Mouse (Mus musculus): ENCODE measurements around the gene Cfap46. TPM values are rescaled to one million over a fixed set of nuclear protein-coding genes. Genes with fewer than 3 reads are reported as not detected.
A peak's percentile ranks its signal among the peaks of the same experiment; 100 is the strongest.

Gene Cfap46
- total and polyA plus RNA-seq, 2 experiments from 2014 or later = 3.1 to 4.5 TPM

DNA sequence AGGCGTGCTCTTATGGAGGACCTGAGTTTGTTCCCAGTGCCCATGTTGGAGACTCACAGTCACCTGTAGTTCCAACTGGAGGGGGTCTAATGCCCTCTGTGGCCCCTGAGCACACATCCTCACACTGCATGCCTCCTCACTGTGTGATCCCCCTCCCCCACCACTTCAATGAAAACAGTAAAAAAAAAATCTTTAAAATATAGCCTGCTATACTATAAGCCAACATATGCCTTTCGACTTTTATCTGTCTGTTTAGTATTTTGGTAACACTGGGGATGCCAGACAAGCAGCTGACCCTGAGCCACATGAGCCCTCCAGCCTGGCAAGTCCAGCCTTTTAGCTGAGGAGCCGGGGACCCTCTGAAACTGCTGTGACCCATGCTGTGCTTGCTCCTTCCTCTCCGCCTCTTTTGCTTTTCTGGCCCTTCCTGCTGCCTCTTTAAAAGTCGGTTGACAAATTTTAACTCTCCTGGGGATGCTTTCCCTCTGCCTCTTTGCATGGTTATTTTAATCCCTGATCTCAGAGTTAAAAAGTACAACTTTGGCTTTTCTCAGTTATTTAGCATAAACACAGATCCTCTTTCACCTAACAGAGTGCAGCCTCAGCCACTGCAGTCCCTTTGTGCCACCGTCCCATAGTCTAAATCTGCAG is 18.2 kb upstream of the Cfap46 start:
- Histone ChIP-seq H3K27ac (ENCODE audit: low read depth, low read length) (no peak overlapping the region), H3K9ac (no peak overlapping the region), H3K36me3 (ENCODE audit: insufficient read depth) (no peaks in the 10 kb centered on the region), H3K27me3 (ENCODE audit: insufficient read depth, low read length) (no peaks in the 10 kb centered on the region), H3K4me1 (ENCODE audit: insufficient read depth) (0 out of 2 replicates have a peak, but pooled peaks cover 3% of the 10 kb centered on the region), H3K4me3 (ENCODE audit: low read depth, low read length) (no peak overlapping the region), H3K4me2 (ENCODE audit: low read depth) (no peak overlapping the region), H3K9me3 (ENCODE audit: low read length) (no peaks in the 10 kb centered on the region)
- DNase-seq = no peak
- no peak for ATAC-seq
- no peak for TF ChIP-seq CTCF (IDR thresholded peaks at IDR 0.05; ENCODE audit: low read depth)
- 32% methylated on average over 6 of the region's 6 CpGs for WGBS

DNA sequence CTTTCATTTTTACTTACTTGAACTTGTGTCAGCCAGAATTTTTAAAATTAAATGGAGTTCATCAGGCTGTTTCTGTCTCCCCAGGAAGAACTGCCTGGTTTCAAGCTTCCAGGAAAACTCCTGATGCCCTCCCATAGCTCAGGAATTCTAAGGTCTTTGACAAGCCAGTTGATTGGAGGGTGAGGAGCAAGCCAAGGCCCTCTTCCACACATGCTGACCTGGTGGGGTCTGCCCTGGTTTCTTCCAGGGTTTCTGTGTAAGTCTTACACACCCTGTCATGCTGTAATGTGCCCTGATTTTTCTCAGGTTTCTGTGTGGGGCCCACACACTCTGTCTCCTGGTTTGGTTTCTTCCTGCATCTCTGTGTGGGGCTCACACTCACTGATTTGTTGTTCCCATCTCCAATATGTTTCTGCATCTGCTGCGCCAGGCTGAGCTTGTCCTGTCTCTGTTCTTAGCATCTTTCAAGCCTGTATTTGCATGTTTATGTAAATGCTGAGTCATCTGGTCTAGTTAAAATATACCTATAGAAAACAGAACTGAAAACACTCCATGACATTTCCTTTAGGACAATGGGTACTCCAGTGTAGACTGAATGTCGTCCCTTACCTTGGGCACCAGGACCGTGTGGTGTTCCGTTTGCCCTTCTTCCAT is 9.2 kb upstream of the Cfap46 start:
- no peaks in the 10 kb centered on the region for H3K4me1 ChIP-seq (ENCODE audit: insufficient read depth)
- no peak for TF ChIP-seq CTCF (IDR thresholded peaks at IDR 0.05; ENCODE audit: low read depth)

DNA sequence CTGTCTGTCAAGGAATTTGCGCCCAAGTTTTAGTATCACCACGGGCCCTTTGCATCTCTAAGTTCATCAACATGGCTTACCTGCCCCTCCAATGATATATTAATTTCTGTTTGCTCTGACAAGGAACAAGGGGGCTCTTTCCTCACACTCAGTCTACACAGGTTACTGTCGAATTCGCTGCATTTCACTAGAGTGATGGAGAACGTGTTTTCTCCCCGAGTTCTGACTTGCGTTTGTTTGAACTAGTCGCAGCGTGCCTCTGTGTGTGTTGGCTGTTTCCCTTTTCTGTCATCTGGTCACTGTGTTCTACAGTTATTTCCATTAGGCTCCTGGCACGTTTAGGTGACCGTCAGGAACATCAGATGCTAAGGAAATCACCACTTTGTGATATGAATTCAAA is 8.6 kb upstream of the Cfap46 start:
- no peak for TF ChIP-seq CTCF (IDR thresholded peaks at IDR 0.05; ENCODE audit: low read depth)
- ATAC-seq (no peak), DNase-seq (no peak)
- no peaks in the 10 kb centered on the region for H3K36me3 ChIP-seq (ENCODE audit: insufficient read depth)
- H3K9ac ChIP-seq = no peak overlapping the region
- no peak overlapping the region for H3K4me2 ChIP-seq (ENCODE audit: low read depth)
- H3K27ac ChIP-seq (ENCODE audit: low read depth, low read length) = no peak overlapping the region
- H3K9me3 ChIP-seq (ENCODE audit: low read length) = no peaks in the 10 kb centered on the region
- no peaks in the 10 kb centered on the region for H3K27me3 ChIP-seq (ENCODE audit: insufficient read depth, low read length)
- WGBS = 87% methylated on average over 11 of the region's 11 CpGs
- H3K4me3 ChIP-seq (ENCODE audit: low read depth, low read length) = no peak overlapping the region
- H3K4me1 ChIP-seq (ENCODE audit: insufficient read depth) = no peaks in the 10 kb centered on the region

More for the DNA sequence above, 9.2 kb upstream of the Cfap46 start:
- DNase-seq = peak; percentile 59
- no peak overlapping the region for H3K4me3 ChIP-seq (ENCODE audit: low read depth, low read length)
- WGBS = 86% methylated on average over 4 of the region's 4 CpGs
- no peak overlapping the region for H3K27ac ChIP-seq (ENCODE audit: low read depth, low read length)
- H3K9me3 ChIP-seq (ENCODE audit: low read length) = no peaks in the 10 kb centered on the region
- H3K27me3 ChIP-seq (ENCODE audit: insufficient read depth, low read length) = no peaks in the 10 kb centered on the region
- no peak overlapping the region for H3K9ac ChIP-seq
- H3K4me2 ChIP-seq (ENCODE audit: low read depth) = no peak overlapping the region
- H3K36me3 ChIP-seq (ENCODE audit: insufficient read depth) = no peaks in the 10 kb centered on the region
- no peak for ATAC-seq

DNA sequence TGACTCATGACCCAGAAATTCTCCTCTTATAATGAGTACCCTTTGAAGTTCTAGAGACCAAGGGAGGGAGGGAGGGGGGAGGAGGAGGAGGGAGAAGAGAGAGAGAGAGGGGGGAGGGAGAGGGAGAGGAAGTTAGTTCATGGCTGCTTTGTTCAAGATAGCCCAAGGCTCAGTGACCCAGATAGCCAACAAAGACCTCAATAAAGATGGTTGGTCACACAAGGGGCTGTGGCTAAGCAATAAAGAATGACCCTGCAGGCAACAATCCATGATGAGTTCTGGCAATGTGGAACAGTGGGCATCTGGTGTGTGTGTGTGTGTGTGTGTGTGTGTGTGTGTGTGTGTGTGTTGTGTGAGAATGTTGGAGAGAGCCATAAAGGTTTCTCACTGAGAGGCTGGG is 1.7 kb upstream of the Cfap46 start:
- no peak overlapping the region for H3K9ac ChIP-seq
- no peaks in the 10 kb centered on the region for H3K27me3 ChIP-seq (ENCODE audit: insufficient read depth, low read length)
- no peak overlapping the region for H3K4me3 ChIP-seq (ENCODE audit: low read depth, low read length)
- no peak overlapping the region for H3K27ac ChIP-seq (ENCODE audit: low read depth, low read length)
- ATAC-seq (no peak), DNase-seq (no peak)
- no peaks in the 10 kb centered on the region for H3K36me3 ChIP-seq (ENCODE audit: insufficient read depth)
- 0 out of 2 replicates have a peak, but pooled peaks cover 3% of the 10 kb centered on the region for H3K4me1 ChIP-seq (ENCODE audit: insufficient read depth)
- no peak overlapping the region for H3K4me2 ChIP-seq (ENCODE audit: low read depth)
- H3K9me3 ChIP-seq (ENCODE audit: low read length) = no peaks in the 10 kb centered on the region
- TF ChIP-seq CTCF (IDR thresholded peaks at IDR 0.05; ENCODE audit: low read depth) = no peak

DNA sequence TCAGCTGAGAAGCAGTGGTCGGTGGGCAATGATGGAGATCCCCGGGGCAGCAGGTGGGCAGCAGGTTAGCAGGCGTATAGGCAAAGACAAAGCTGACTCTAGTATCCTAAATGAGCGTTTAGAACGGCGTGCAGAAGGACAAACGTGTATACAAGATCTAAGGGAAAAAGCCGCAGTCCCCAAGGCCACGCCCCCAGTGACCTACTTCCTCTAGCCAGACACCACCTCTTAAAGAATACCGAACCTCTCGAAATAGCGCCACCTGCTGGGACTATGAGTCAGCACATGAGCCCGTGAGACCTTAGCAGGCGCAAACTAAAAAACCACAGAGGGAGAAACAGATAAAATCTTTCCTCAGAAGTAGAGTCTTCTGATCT is 924 bp upstream of the Cfap46 start:
- H3K9me3 ChIP-seq (ENCODE audit: low read length) = no peaks in the 10 kb centered on the region
- peak; percentile 92 for TF ChIP-seq CTCF (IDR thresholded peaks at IDR 0.05; ENCODE audit: low read depth)
- ATAC-seq = peak; percentile 93
- 0 out of 2 replicates have a peak, but pooled peaks cover 3% of the 10 kb centered on the region for H3K4me1 ChIP-seq (ENCODE audit: insufficient read depth)
- under 1% methylated on average over 14 of the region's 14 CpGs for WGBS
- peak overlapping the region; percentile 56 for H3K9ac ChIP-seq
- H3K27me3 ChIP-seq (ENCODE audit: insufficient read depth, low read length) = no peaks in the 10 kb centered on the region
- peak overlapping the region; percentile 60 for H3K27ac ChIP-seq (ENCODE audit: low read depth, low read length)
- DNase-seq = peak; percentile 94
- no peaks in the 10 kb centered on the region for H3K36me3 ChIP-seq (ENCODE audit: insufficient read depth)
- H3K4me3 ChIP-seq (ENCODE audit: low read depth, low read length) = peak overlapping the region; percentile 53
- H3K4me2 ChIP-seq (ENCODE audit: low read depth) = peak overlapping the region; percentile 64

DNA sequence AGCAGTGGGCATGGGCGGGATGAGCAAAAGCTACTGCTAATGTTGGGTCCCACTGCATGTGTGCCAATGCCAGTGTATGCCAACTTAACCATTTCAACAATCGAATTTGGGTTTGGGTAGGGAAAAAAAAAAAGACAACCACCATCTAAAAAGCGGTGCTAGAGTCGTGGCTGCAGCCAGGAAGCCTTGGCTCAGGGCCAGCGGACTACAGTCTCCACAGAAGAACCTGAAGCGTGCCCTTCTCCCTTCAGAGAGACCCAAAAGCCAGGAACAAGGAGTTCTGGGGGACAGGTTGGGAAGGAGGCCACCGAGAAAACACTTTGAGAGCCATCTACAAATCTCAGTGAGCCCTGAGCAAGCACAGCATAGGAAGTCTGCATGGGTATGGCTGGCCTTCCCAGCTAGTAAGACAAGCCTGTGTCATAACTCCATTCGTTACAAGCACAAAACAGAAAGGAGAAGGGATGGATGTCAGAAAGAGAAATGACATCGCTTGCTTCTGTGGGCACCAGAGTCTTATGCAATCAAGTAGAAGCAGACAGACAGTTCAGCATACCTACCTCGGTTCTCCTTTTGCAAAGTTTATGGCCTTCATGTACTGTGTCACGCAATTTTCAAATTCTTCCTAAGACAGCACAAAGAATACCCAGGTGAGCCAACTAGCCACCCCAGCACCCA is 1.6 kb downstream of the Cfap46 start:
- TF ChIP-seq CTCF (IDR thresholded peaks at IDR 0.05; ENCODE audit: low read depth) = no peak
- Histone ChIP-seq H3K9me3 (ENCODE audit: low read length) (no peaks in the 10 kb centered on the region), H3K36me3 (ENCODE audit: insufficient read depth) (no peaks in the 10 kb centered on the region), H3K4me3 (ENCODE audit: low read depth, low read length) (no peak overlapping the region), H3K4me2 (ENCODE audit: low read depth) (no peak overlapping the region), H3K9ac (no peak overlapping the region), H3K27ac (ENCODE audit: low read depth, low read length) (no peak overlapping the region), H3K27me3 (ENCODE audit: insufficient read depth, low read length) (no peaks in the 10 kb centered on the region), H3K4me1 (ENCODE audit: insufficient read depth) (0 out of 2 replicates have a peak, but pooled peaks cover 3% of the 10 kb centered on the region)
- ATAC-seq (no peak), DNase-seq (no peak)
- WGBS = 72% methylated on average over 11 of the region's 11 CpGs

DNA sequence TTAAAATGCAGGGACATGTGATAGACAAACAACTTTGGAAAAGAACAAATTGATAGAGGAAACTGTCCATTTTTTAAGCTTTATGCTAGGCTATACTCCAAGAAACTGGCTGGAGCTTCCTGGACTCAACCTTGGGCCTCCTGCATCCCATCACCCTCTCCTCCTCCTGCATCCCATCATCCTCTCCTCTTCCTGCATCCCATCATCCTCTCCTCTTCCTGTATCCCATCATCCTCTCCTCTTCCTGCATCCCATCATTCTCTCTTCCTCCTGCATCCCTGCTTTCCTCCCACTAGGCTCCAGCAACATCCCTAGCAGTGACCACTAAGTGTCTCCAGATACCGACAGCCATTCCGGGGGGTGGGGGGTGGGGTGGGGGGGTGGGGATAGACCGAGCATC is 7.2 kb downstream of the Cfap46 start:
- 88% methylated on average over 3 of the region's 3 CpGs for WGBS
- ATAC-seq = no peak
- H3K4me2 ChIP-seq (ENCODE audit: low read depth) = no peak overlapping the region

More for the DNA sequence above, 7.2 kb downstream of the Cfap46 start:
- Histone ChIP-seq H3K27me3 (ENCODE audit: insufficient read depth, low read length) (no peaks in the 10 kb centered on the region; the same call in 1 of the 2 replicates), H3K27ac (ENCODE audit: low read depth, low read length) (no peak overlapping the region), H3K9ac (no peak overlapping the region), H3K9me3 (ENCODE audit: low read length) (no peaks in the 10 kb centered on the region), H3K4me1 (ENCODE audit: insufficient read depth) (no peaks in the 10 kb centered on the region), H3K4me3 (ENCODE audit: low read depth, low read length) (no peak overlapping the region), H3K36me3 (ENCODE audit: insufficient read depth) (no peaks in the 10 kb centered on the region)
- TF ChIP-seq CTCF (IDR thresholded peaks at IDR 0.05; ENCODE audit: low read depth) = no peak
- DNase-seq = no peak

Data from forebrain, postnatal 0 days (tissue).